Mouse (Mus musculus) lung, embryonic 14.5 days (tissue): Measurements from ENCODE around the gene Fgd6. TPM values are rescaled to one million over a fixed set of nuclear protein-coding genes. Genes with fewer than 3 reads are reported as not detected.

Experiments
- ATAC-seq: fragments of 200-750 bp; cut with Nextera tagmentation; 2 replicates; pipeline ENCODE4 v1.8.0; 2017; ENCODE audit warnings: mild to moderate bottlenecking, moderate TSS enrichment, moderate library complexity; ENCODE audit not compliant: insufficient read depth
- DNase-seq: peaks from one replicate; pipeline ENCODE4 v3.0.0-alpha.2; 2015
- H3K27ac ChIP-seq: fragments of 300-500 bp; sonication (generic); 2 replicates; pipeline ENCODE4 v1.5.1; 2014; ENCODE audit warnings: low read depth, mild to moderate bottlenecking, moderate library complexity
- H3K27me3 ChIP-seq: fragments of 300-500 bp; sonication (generic); 2 replicates; pipeline ENCODE4 v1.6.1; 2014; ENCODE audit warnings: low read length, control low read depth; ENCODE audit not compliant: insufficient read depth
- H3K36me3 ChIP-seq: fragments of 300-500 bp; sonication (generic); 2 replicates; pipeline ENCODE4 v1.6.1; 2014; ENCODE audit warnings: control low read depth; ENCODE audit not compliant: insufficient read depth
- H3K4me1 ChIP-seq: fragments of 300-500 bp; sonication (generic); 2 replicates; pipeline ENCODE4 v1.6.1; 2014; ENCODE audit warnings: antibody characterized with exemption, control low read depth; ENCODE audit not compliant: insufficient read depth
- H3K4me2 ChIP-seq: fragments of 300-500 bp; sonication (generic); 2 replicates; pipeline ENCODE4 v1.6.1; 2014; ENCODE audit warnings: mild to moderate bottlenecking
- H3K4me3 ChIP-seq: fragments of 300-500 bp; sonication (generic); 2 replicates; pipeline ENCODE4 v1.5.1; 2014; ENCODE audit warnings: low read depth, low read length
- H3K9ac ChIP-seq: fragments of 300-500 bp; sonication (generic); 2 replicates; pipeline ENCODE4 v1.6.1; 2014
- H3K9me3 ChIP-seq: fragments of 300-500 bp; sonication (generic); 2 replicates; pipeline ENCODE4 v1.6.1; 2016; ENCODE audit warnings: low read depth, low read length, control low read depth
- CTCF ChIP-seq: IDR thresholded peaks from 2 replicates; pipeline ENCODE4 v1.5.1; 2016; ENCODE audit warnings: antibody characterized with exemption, low read depth
- WGBS: fragments of 180-500 bp; shearing (Covaris S2); extraction: QIAGEN DNeasy Blood & Tissue Kit; methylation state at CpG from one replicate; pipeline ENCODE4 v1.1.7; 2014; 5-methylcytosine and 5-hydroxymethylcytosine counted together
- polyA plus RNA-seq: library from polyadenylated mRNA; unstranded; fragments of >200 nt; fragmentation: Nextera tagmentation; extraction: Ambion mirVana; gene quantifications from 2 replicates; pipeline ENCODE4 v1.2.1, GENCODE M21; 2014

Fgd6 gene
- polyA plus RNA-seq, 1 experiment from 2014 or later, result 3.6 TPM

DNA sequence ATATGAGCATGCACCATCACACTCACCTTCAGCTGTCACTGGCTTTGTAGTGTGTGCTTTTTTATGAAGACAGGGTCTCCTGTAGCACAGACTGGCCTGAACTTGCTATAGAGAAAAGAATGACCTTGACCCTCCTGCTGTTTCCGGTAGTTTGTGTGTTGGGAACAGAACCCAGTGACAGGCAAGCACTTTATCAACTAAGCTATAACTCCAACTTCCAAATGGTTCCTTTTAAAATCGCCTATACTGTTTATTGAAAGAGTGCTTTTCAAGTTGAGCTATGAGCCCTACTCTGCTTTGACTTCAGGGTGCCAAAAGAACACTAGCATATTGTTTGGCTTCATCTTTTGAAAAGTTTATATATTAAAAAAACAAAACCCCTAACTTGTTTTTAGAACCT lies 24.8 kb upstream of the Fgd6 start:
- H3K27ac ChIP-seq, result peak overlapping the region; percentile 5; the same call in 1 of the 2 replicates
- TF ChIP-seq CTCF, result no peak
- H3K27me3 ChIP-seq, result no peaks in the 10 kb centered on the region
- no peak overlapping the region for H3K4me2 ChIP-seq
- H3K36me3 ChIP-seq, result peaks cover 9% of the 10 kb centered on the region; the same call in 1 of the 2 replicates
- ATAC-seq, result peak; percentile 81
- no peaks in the 10 kb centered on the region for H3K9me3 ChIP-seq
- 25% methylated on average over 2 of the region's 2 CpGs for WGBS
- no peaks in the 10 kb centered on the region for H3K4me1 ChIP-seq
- no peak overlapping the region for H3K9ac ChIP-seq
- H3K4me3 ChIP-seq, result no peak overlapping the region
- DNase-seq, result peak; percentile 81

- no peak overlapping the region for H3K9ac ChIP-seq
- no peaks in the 10 kb centered on the region for H3K9me3 ChIP-seq
- H3K4me3 ChIP-seq, result no peak overlapping the region
- no peaks in the 10 kb centered on the region for H3K4me1 ChIP-seq
- peak; percentile 76 for DNase-seq
- H3K27me3 ChIP-seq, result no peaks in the 10 kb centered on the region
- H3K27ac ChIP-seq, result no peak overlapping the region
- no peak for ATAC-seq
- peak; percentile 65 for TF ChIP-seq CTCF
- no peaks in the 10 kb centered on the region for H3K36me3 ChIP-seq
- no peak overlapping the region for H3K4me2 ChIP-seq
- WGBS, result 57% methylated on average over 3 of the region's 3 CpGs
Measured at GRCm38 (mm10) chr10:94013196-94013595, 22.6 kb upstream of the Fgd6 start.

- H3K36me3 ChIP-seq, result no peaks in the 10 kb centered on the region
- H3K27ac ChIP-seq, result no peak overlapping the region
- H3K4me2 ChIP-seq, result no peak overlapping the region
- WGBS, result 59% methylated on average over 4 of the region's 4 CpGs
- DNase-seq, result no peak
- no peak overlapping the region for H3K9ac ChIP-seq
- H3K4me3 ChIP-seq, result no peak overlapping the region
- H3K9me3 ChIP-seq, result no peaks in the 10 kb centered on the region
- no peaks in the 10 kb centered on the region for H3K4me1 ChIP-seq
- no peaks in the 10 kb centered on the region for H3K27me3 ChIP-seq
- TF ChIP-seq CTCF, result no peak
- no peak for ATAC-seq
Measured at GRCm38 (mm10) chr10:94014200-94014599, 21.6 kb upstream of the Fgd6 start.

DNA sequence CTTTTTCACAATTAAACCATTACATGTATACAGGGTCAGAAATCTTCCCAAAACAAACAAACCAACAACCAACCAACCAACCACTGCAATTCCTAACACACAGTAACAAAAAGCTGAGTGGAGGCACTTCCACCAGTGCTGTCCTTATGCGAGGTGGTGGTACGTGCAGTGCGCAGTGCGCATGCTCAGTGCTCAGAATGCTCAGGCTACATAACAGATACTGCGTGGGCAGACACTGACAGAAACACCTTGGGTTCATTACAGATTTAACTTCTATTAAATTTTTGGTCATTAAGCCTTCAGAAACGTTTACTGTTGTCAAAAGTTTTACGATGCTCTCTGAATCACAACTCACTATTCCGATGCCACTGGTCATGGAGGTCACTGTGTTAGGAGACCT lies 18.3 kb upstream of the Fgd6 start:
- Histone ChIP-seq H3K27ac (no peak overlapping the region), H3K27me3 (no peaks in the 10 kb centered on the region), H3K4me3 (no peak overlapping the region), H3K4me2 (no peak overlapping the region), H3K9me3 (no peaks in the 10 kb centered on the region), H3K9ac (no peak overlapping the region), H3K4me1 (no peaks in the 10 kb centered on the region; the same call in 1 of the 2 replicates), H3K36me3 (no peaks in the 10 kb centered on the region)
- WGBS, result 87% methylated on average over 8 of the region's 8 CpGs
- ATAC-seq (no peak), DNase-seq (no peak)
- no peak for TF ChIP-seq CTCF

- Histone ChIP-seq H3K9me3 (no peaks in the 10 kb centered on the region), H3K36me3 (peaks cover 6% of the 10 kb centered on the region; the same call in 1 of the 2 replicates), H3K9ac (no peak overlapping the region), H3K27ac (no peak overlapping the region), H3K27me3 (no peaks in the 10 kb centered on the region), H3K4me2 (no peak overlapping the region), H3K4me3 (no peak overlapping the region), H3K4me1 (no peaks in the 10 kb centered on the region; the same call in 1 of the 2 replicates)
- ATAC-seq (no peak), DNase-seq (peak; percentile 45)
- TF ChIP-seq CTCF, result no peak
- WGBS, result 46% methylated on average over 5 of the region's 5 CpGs
Measured at GRCm38 (mm10) chr10:94020587-94020986, 15.2 kb upstream of the Fgd6 start.

DNA sequence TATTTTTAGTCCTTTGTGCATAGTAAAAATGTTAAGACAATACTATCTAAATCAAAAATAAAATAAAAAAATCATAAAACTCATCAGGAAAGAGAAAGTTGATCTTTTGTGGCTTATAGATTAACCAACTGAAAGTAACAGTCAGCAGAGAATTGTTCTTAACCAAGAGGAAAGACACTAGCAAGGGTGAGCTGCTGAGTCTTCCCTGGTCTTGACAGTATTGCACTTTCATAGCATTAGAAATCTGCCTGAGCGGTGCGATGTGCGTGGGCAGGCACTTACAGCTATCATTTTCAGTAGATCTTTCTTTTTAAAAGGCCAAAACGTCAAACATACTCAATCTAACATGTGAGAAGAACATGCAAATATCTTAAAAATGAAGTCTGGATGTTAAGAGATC lies 14.7 kb upstream of the Fgd6 start:
- DNase-seq, result no peak
- 74% methylated on average over 4 of the region's 4 CpGs for WGBS
- no peaks in the 10 kb centered on the region; the same call in 1 of the 2 replicates for H3K4me1 ChIP-seq
- ATAC-seq, result no peak
- H3K4me2 ChIP-seq, result no peak overlapping the region
- H3K27me3 ChIP-seq, result no peaks in the 10 kb centered on the region
- no peak overlapping the region for H3K27ac ChIP-seq
- no peak for TF ChIP-seq CTCF
- no peaks in the 10 kb centered on the region for H3K9me3 ChIP-seq
- peaks cover 8% of the 10 kb centered on the region; the same call in 1 of the 2 replicates for H3K36me3 ChIP-seq
- H3K4me3 ChIP-seq, result no peak overlapping the region
- H3K9ac ChIP-seq, result no peak overlapping the region

DNA sequence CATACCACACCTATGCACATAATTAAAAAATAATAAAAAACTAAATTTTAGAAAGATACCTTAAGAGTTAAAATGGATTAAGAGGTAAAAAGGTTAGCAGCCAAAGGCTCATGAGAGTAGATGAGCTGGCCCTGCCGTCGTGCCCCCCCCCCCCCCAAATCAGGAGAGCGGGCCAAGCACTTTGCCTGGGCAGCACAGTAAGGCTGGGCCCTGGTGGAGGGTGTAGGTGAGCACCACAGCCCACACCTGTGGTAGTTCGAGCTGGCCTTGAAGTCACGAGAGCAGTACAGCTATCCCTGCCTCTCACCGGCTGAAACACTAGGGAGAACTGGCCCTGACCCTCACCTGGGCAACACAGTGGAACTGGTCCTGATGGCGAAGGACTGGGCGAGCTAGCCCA lies 10.7 kb upstream of the Fgd6 start:
- H3K36me3 ChIP-seq, result peaks cover 21% of the 10 kb centered on the region
- H3K27me3 ChIP-seq, result no peaks in the 10 kb centered on the region
- no peaks in the 10 kb centered on the region; the same call in 1 of the 2 replicates for H3K4me1 ChIP-seq
- no peak for ATAC-seq
- H3K9me3 ChIP-seq, result no peaks in the 10 kb centered on the region
- no peak overlapping the region for H3K9ac ChIP-seq
- TF ChIP-seq CTCF, result no peak
- no peak overlapping the region for H3K4me2 ChIP-seq
- H3K27ac ChIP-seq, result no peak overlapping the region
- H3K4me3 ChIP-seq, result no peak overlapping the region
- 94% methylated on average over 8 of the region's 8 CpGs for whole genome bisulfite sequencing
- DNase-seq, result no peak

DNA sequence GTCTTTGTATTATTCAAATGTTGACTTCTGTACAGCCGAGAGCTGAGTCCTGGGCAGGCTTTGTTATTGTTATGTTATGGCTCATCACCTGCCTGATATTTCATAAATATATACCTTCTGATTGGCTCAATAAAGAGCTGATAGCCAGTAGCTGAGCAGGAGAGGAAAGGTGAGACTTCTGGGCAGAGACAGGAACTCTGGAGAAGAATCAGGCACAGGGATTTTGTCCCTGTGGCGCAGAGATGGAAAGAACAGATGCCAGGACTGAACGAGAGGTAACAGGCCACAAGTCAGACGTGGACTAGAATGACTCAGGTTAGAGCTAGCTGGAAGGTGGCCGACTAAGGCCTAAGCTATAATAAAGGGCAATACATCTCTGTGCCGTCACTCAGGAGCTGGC lies 7.3 kb upstream of the Fgd6 start:
- Histone ChIP-seq H3K4me2 (no peak overlapping the region), H3K36me3 (peaks cover 24% of the 10 kb centered on the region), H3K27me3 (no peaks in the 10 kb centered on the region), H3K27ac (no peak overlapping the region), H3K9ac (no peak overlapping the region), H3K9me3 (no peaks in the 10 kb centered on the region), H3K4me1 (no peaks in the 10 kb centered on the region), H3K4me3 (no peak overlapping the region)
- DNase-seq, result no peak
- TF ChIP-seq CTCF, result no peak
- WGBS, result 83% methylated on average over 6 of the region's 6 CpGs
- no peak for ATAC-seq
